Mouse (Mus musculus) adrenal gland, postnatal 14 days (tissue): ENCODE results near the gene Bmp15. TPM values are rescaled to one million over a fixed set of nuclear protein-coding genes. Genes with fewer than 3 reads are reported as not detected.

Source experiments
- DNase-seq: peaks from one replicate; pipeline ENCODE4 v3.0.0; 2021; ENCODE audit warnings: mixed read lengths
- long read RNA-seq, 2 experiments: library from polyadenylated mRNA; stranded (forward); transcript quantifications; one replicate each; pipeline ENCODE4 v2.0.0; 2021
- total RNA-seq: library from RNA; stranded (reverse); gene quantifications from 2 replicates; pipeline ENCODE4 v1.2.3, GENCODE M21; 2021

The Bmp15 gene
- 0.15 TPM in 1 of 2 replicates, not detected in the other for total RNA-seq
- long read RNA-seq, experiment 1, result 0 reads
- long read RNA-seq, experiment 2, result 0 reads

- DNase-seq, result peak; percentile 12
Measured at GRCm38 (mm10) chrX:6320621-6321020, at the start of gene Bmp15. TSS of gene Bmp15 (minus strand) at chrX:6320721.

GRCm38 (mm10) chrX:6368822-6369221 lies 48.3 kb upstream of the Bmp15 start:
- no peak for DNase-seq

DNA sequence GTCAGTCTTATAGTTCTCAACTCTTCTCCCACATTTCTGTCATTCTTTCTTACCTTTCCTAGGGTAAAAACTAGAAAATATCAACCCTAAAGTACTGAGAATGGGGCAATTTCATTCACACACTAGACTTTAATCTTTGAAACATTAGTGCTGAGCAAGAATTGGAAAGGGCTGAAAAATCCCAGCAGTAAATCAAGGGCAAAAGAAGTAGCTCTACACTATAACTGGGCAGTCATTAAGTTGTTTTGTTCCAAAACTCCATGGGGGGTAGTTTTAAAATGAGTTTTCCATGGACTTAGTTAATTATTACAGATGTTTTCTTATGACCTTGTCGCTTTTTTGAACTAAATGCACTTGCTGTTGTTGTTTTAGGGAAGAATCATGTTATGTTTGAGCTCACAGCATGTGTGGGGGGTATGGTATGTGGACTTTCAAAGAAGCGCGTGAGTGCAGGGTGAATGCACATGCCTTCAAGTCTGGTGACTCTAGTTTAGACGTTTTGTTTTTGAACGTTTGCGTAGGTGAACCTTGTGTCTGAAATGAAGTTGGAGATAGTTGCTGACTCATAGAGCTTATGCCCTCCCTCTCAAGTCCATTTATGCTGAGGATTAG lies 37.1 kb upstream of the Bmp15 start:
- DNase-seq, result no peak

GRCm38 (mm10) chrX:6356876-6357275 lies 36.4 kb upstream of the Bmp15 start:
- no peak for DNase-seq

DNA sequence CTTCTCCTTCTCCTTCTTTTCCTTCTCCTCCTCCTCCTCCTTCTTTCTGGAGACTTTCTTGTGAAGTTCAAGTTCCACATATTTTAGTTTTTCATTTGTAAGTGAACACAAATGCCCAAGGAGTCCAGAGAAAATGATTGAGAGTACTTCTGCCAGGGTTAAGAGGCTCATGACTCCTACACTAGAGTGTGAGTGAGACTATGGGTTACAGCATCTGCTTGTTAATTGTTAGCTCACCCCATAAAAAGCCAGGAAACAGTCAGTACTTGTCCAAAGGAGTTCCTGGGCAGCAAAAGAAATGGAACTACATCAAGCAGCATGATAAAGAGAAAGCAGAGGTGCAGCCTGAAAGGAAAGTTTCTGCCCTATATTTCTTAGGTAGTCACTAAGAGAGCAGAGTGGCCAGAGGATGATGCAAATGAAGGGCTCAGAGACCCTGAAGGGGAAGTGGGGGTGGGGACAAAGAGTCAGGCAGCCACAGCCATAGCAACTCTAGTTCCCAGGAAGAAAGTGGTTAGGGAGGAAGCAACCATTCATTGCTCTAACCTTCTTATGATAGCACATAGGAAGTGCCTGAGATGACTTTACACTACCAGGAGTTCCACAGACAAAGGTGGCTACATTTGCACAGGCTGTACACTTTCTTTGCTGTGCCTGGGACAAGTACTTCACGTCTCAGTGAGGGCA lies 24.9 kb upstream of the Bmp15 start:
- no peak for DNase-seq

DNA sequence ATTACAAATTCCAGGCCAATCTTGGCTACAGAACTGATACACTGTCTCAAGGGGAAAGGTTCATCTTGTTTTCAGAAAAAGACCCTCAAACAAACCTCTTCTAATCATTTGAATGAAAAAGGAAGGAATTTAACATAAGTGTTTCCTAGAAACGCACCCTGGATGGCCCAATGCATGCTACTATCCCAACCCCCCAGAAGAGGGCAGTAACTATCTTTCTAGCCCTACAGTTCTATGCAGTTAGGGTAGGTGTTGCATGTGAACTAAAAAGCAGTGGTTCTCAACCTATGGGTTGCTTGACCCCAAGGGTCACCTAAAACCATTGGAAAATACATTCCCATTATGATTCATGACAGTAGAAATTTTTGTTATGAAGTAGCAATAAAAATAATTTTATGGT lies 3.5 kb upstream of the Bmp15 start:
- DNase-seq, result peak; percentile 27

GRCm38 (mm10) chrX:6317747-6318146 lies 2.8 kb downstream of the Bmp15 start:
- DNase-seq, result no peak

Other genes starting within 250 kb of the Bmp15 start
- gene AU022751, start 237.3 kb downstream of the Bmp15 start, total RNA-seq, result 0.19 TPM in 1 of 2 replicates, not detected in the other
- gene Nudt10, start 147.7 kb downstream of the Bmp15 start, total RNA-seq, result 7.3 and 8.1 TPM in 2 replicates
- gene Shroom4, start 79.1 kb upstream of the Bmp15 start, total RNA-seq, result 20.2 and 20.6 TPM in 2 replicates